Mouse (Mus musculus) cerebellum, adult 11-12 months (tissue): Measurements from ENCODE around the gene Exosc6.
"Not testable (repeated sequence)": the region's sequence is repeated elsewhere in the genome, so short reads cannot be mapped to it uniquely, and the experiment has no call there.

Experiments
- DNase-seq: peaks from one replicate; pipeline ENCODE4 v3.0.0; 2022

Gene Exosc6

DNA sequence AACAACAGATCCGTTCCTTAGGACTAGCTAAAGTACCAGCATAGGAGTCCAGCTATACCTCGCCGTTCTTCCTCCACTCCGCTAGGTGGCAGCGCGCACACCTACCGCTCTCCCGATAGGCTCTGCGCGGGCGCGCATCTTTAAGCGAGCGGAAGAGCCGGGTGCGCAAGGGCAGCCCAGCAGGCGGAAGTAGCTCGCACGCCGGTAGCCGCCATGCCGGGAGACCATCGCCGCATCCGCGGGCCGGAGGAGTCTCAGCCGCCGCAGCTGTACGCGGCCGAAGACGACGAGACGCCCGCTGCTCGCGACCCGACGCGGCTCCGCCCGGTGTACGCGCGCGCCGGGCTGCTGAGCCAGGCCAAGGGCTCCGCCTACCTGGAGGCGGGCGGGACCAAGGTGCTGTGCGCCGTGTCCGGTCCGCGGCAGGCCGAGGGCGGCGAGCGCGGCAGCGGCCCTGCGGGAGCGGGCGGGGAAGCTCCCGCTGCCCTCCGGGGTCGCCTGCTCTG, at the start of gene Exosc6:
Gene Exosc6, plus strand, starts transcription at position 182 of the 506 bp plus-strand sequence.
- DNase-seq: peak; percentile 91

DNA sequence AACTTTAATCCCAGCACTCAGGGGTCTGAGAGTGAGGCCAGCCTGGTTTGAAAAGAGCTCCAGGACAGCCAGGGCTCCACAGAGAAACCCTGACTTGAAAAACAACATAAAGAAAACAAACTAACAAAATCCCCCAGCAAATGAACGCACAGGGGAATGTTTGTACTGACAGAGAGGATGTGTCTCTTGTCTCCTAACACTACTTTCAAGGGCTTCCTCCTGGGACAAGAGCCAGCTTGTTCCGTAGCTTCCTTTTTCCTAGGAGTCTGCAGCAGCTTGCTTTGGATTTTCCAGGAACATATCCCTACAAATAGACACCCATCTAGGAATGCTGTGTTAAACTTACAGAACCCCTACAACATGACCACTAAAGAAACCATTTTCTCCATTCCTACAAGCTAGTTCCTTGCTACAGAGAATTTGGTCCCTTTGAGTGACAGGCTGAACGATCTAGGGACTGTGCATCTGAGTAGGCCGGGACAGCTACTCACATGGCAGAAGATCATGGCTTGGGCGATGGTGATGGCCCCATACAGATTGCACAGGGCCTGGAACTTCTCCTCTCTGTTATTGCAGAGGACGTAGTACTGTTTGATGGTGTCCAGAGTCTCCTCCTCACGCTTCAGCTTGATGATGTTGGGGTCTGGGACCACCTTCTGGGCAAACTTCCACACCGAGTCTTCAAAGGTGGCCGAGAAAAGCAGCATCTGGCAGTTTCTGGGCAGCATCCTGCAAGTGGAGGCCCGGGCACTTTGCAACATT, 45.7 kb upstream of the Exosc6 start:
- not testable (repeated sequence) for DNase-seq

DNA sequence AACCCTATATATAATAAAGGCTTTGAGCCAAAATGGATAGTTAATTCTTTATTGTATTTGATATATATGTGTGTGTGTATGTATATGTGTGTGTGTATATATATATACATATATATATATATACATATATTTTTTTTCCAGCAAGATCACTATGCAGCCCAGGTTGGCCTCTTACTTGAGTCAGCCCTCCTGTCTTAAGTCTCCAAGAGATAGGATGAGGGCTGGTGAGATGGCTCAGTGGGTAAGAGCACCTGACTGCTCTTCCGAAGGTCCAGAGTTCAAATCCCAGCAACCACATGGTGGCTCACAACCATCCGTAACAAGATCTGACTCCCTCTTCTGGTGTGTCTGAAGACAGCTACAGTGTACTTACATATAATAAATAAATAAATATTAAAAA, 29.5 kb upstream of the Exosc6 start:
- DNase-seq: not testable (repeated sequence)

DNA sequence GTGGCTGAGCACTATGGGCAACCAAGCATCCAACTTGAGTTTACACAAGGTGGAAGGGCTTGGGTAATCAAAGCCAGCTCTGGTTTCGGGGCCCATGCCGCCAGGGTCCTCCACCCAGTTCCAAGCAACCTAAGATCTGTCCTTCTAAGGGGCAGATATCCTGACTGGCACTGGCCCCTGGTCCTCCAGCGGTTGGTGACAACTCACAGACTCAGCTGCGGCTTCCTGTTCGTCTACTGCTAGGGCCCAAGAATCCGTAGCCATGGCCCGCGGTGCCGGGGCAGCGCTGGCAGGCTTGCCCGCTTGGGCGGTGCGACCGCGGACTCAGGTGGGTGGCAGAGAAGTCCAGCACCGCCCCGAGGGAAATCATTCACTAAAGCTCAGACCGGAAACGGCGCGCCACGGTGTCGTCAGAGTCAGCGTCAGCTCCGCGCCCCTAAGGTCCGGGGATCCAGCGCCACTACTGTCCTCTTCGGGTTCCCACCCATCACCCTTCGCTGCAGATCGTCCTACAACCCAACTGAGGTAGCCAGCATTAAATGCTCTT, 28.7 kb upstream of the Exosc6 start:
- peak; percentile 87 for DNase-seq

DNA sequence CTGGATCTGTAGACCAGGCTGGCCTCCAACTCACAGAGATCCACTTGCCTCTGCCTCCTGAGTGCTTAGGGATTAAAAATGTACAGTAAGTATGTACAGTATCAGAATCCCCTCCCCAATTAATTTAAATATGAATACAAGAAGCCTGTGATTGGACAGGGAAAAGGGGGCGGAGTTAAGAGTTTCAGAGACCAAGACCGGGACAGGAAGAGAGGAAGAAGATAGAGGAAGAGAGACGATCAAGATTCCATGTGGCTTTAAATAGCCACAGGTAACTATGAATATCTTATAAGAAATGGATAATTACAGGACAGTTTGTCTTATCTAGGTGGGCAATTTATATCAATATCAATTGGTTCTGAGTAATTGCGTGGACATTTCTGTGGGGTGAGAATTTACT, 26.6 kb upstream of the Exosc6 start:
- no peak for DNase-seq

DNA sequence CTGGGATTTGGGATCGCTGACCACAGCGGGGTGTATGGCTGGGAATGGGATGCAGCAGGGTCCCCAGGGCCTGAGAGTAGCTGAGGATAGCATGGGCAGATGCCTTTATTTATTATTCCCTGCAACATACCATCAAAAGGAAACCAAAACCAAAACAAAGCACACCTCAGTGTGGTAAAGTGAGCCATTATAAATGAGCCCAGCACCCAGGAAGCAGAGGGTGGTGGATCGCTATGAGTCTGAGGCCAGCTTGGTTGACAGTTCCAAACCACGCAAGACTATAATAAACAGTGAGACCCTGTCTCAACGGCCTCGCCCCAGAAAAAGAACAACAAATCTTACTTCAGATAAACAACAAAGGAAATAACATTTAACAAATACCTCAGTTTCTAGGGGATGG, 26.1 kb upstream of the Exosc6 start:
- DNase-seq: no peak

DNA sequence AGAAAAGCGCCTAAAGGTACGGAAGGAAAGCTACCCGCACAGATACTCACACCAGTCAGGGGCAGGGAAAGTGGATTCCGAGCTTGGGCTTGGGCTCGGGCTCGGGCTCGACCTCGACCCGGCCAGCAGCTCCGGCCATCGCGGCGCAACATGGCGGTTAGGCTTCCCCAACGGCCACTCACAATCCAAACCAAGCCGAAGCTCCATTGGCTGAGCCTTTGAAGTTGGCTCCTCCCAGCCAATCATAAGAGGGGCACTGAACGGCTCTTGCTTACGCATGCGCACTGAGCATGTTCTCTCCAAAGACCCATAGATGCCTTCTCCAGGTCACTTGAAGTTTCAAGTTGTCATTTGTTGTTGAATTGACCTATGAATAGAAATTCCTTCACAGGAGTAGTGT, 24.6 kb upstream of the Exosc6 start, which contains the start of gene Ddx19b:
Gene Ddx19b, minus strand, starts transcription at position 180 of the 400 bp plus-strand sequence.
- DNase-seq: no peak

DNA sequence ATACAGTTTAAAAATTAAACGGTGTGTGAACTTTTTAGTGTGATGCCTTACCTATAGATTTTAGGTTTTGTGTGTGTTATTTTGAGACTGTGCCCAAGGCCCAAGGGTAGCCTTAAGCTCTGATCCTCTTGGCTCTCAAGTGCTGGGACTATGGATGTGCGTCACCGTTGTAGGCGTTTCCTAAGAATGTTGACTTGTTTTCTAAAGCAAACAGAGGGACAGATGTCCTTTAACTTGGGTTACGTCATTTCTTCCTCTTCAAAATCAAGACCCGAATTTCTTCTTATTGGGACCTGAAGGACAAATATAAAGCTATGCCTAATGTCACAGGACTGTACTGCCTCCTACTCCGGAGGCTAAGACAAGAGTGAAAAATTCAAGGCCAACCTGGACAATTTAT, 23.2 kb upstream of the Exosc6 start, which contains the start of gene Aars:
Gene Aars, plus strand, starts transcription at position 229 of the 400 bp plus-strand sequence.
- no peak for DNase-seq

DNA sequence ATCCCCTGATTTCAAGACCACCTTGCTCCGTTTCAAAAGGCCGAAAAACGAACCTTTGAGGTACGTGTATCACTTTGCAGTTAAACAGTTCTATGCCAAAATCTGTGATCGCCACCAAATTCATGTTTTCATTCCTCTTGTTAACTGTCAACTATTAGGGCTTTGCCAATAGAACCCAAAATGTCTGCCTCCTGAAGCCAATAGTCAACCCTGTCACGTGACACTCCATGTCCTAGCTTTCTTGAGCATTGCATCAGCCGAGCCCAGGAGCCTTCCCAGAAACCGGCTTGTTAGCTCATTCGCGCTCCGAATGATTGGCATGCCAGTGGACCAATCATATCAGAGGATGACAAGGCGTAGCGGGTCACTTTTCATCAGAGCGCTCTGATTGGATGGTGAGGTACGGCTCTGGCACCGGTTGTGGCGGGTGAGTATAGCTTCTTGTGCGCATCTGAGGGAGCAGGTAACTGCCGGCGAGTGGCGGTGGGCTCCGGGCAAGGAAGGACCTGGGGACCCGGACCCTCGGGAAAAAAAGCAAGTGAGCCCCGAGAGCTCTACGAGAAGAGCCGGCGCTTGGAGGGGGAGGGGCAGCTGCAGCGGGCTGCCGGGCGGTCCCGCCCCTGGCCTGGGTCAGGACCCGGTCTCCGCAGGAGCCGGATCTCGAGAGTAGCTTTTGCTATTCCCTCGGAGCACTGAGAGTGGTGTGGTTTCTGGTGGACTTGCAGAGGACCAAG, 22.5 kb upstream of the Exosc6 start:
- DNase-seq: peak; percentile 99

DNA sequence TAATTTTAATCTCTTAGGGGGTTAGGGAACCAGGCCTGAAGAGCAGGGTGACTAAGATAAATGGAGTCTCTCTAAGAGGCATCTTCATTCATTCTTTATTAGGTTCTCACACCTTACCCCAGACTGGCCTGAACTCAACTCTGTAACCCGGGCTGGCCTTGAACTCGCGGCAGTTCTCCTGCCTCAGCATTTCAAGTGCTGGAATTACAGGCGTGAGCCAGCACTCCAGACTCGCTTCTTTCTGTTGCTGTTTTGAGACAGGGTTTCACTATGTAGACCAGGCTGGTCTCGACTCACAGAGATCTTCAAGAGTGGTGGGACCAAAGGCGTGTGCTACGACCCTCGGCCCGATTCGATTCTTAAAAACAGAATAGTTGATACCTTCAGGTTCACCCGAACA, 21.9 kb upstream of the Exosc6 start:
- peak; percentile 44 for DNase-seq

DNA sequence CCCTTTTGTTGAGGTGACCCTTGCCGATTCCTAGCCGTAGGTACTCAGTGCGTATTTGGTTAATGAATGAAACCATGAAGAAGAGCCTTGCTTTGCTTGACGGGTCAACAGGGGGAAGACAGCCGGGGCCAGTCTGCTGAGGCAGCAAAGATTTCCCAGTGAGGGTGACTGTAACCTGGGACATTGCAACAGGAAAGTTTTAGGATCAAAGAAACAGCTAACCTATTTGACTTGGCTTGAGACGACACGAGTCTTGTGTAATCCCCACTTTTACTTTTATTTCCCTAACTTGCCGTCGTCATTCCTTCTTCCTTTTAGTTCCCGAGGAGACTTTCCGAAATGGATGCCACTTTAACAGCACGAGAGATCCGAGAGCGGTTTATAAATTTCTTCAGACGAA, 19.5 kb upstream of the Exosc6 start:
- no peak for DNase-seq

DNA sequence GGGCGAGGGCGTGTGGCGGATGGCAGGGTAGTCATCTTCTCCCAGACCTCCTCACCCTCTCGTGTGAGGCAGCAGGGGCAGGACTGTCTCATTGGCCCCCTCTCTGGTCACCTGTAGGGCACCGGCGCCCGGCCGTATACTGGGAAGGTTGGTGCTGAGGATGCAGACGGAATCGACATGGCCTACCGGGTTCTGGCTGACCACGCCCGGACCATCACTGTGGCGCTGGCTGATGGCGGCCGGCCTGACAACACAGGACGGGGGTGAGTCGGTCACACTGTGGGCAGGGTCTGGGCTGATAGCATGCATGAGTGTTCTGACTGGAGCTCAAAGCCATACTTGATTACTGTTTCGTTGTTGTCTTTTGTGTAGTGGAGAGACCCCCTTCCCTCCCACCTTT, 13.6 kb upstream of the Exosc6 start:
- no peak for DNase-seq

DNA sequence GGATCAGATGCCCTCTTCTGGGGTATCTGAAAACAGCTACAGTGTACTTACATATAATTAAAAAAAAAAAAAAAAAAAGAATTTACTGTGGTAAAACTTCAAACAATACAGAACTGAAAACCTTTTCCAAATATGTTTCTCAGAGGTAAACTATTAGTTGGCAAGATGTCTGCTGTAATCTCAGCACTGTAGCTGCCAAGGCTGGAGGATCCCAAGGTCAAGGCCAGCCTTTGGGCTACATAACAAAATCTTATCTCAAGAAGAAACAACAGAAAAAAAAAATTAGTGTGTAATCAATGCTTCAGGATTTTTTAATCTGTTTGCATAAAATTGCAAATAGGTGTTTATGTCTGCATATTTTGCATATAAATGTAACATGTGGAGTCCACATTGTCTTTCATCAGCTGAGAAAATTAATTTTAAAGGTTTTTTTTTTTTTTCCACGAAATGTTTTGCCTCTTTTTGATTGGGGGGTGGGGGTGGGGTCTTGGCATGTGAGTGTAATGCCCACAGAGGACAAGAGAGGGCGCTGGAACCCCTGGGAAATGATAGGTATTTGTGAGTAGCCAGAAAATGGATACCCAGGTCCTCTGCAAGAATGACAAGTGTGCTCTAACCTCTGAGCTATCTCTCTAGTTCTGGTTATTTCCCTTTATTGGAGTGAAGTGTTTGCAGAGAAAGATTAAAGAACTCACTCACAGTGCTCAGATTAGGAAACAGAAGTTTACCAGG, 12.0 kb upstream of the Exosc6 start:
- DNase-seq: no peak

DNA sequence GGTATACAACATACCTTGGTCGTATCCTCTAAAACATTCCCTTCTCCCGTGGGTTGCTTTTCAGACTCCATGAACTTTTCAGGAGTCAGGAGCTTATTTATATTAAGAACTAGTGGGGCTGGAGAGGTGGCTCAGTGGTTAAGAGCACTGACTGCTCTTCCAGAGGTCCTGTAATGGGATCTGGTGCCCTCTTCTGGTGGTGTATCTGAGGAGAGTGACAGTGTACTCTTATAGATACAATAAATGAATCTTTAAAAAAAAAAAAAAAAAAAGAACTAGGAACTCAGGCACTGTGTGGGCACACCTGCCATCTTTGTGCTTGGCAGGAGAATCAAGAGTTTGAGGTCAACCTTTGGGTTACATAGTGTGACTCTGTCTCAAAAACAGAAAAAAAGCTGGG, 7.4 kb upstream of the Exosc6 start:
- DNase-seq: no peak

DNA sequence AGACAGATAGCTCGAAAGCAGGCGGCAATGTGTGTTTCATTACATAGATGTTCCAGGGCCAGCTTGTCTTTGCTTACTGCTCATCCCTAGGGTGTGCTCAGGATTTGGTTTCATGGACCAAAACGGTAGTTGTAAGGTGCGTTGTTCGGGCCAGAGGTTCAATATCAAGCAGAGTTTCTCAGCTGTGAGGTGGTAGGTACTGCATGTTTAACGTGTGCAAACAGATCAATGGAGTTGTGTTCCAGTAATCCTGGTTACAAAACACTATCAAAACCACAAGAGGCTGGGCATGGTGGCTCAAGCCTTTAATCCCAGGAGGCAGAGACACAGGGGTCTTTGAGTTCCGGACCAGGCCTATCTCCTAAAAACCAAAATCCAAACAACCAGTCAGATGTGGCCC, 7.0 kb upstream of the Exosc6 start:
- no peak for DNase-seq

DNA sequence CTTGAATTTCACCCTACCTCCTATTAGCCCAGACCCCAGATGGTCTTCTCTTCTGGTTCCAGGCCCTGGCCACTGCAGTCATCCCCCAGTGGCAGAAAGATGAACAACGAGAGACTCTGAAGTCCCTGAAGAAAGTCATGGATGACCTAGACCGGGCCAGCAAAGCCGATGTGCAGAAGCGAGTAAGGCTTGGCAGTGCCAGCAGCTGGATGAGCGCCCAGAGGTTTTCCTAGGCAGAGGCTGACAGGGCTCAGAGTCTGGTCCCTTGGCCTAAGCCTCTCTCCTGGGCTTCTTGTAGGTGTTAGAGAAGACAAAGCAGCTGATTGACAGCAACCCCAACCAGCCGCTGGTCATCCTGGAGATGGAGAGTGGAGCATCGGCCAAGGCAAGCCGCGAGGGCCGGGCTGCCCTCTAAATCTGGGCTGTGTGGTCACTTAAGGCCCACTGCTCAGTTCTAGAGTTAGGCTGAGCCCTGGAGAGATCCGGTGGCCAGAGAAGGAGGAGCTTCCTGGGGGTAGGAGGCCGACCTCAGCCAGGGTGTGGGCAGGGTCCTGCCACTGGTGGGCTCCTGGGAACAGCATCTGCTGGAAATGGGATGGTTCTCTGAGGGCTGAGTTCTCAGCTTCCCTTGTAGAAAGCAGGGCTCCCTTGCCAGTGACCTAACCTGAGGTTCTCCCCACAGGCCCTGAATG, 2.2 kb upstream of the Exosc6 start:
- DNase-seq: no peak

DNA sequence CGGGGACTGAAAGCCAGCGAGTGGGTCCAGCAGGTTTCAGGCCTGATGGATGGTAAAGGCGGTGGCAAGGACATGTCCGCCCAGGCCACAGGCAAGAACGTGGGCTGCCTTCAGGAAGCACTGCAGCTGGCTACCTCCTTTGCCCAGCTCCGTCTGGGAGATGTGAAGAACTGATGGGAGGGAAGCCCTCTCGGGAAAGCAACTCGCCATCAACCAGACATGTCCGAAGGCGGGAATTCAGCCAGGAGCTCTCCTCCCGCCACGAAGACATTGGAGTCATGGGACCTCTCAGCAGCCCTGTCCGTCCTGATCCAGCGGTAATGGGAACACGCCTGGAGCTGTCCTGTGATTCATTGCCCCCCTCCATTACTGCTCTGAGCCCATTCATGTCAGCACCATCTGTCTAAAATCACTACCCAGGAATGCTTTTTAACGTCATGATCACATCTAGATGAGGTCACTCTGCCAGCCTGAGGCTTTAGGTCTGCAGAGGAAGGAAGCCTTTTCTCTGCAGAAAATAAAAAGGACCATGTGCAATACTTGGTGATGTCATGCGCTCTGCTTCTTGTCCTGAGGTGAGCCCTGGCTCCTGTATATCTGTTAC, 1.0 kb upstream of the Exosc6 start:
- peak; percentile 32 for DNase-seq

DNA sequence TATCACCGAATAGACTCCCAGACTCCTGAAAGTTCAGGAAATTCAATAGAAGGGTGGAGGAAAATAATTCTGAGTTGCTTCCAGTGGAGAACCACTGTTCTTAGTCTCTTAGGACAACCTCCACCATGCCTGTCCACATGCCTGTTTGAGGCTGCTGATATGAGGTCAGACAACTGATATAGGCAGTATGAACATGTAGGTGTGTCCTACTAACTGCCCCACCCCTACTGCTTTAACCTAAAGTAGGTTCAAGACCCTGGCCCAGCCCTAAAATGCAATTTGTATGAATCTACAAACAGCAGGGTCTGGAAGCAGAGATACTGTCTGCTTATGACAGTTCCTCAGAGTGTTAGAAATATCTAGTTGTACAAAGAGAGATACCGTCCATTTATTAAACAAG, 478 bp upstream of the Exosc6 start:
- DNase-seq: no peak

DNA sequence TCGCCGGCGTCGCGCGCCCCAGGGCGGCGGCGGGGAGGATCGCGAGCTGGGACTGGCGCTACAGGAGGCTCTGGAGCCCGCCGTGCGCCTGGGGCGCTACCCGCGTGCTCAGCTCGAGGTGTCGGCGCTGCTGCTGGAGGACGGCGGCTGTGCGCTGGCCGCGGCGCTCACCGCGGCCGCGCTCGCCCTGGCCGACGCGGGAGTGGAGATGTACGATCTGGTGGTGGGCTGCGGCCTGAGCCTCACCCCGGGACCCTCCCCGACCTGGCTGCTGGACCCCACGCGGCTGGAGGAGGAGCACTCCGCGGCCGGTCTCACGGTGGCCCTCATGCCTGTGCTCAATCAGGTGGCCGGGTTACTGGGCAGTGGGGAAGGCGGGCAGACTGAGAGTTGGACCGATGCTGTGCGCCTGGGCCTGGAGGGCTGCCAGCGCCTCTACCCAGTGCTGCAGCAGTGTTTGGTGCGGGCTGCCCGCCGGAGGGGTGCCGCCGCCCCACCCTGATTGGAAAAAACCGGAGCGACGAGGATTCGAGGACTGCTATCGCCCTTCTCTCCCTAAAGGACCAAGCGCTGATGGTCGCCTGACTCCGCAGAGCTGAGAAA, 653 bp downstream of the Exosc6 start:
- peak; percentile 59 for DNase-seq

DNA sequence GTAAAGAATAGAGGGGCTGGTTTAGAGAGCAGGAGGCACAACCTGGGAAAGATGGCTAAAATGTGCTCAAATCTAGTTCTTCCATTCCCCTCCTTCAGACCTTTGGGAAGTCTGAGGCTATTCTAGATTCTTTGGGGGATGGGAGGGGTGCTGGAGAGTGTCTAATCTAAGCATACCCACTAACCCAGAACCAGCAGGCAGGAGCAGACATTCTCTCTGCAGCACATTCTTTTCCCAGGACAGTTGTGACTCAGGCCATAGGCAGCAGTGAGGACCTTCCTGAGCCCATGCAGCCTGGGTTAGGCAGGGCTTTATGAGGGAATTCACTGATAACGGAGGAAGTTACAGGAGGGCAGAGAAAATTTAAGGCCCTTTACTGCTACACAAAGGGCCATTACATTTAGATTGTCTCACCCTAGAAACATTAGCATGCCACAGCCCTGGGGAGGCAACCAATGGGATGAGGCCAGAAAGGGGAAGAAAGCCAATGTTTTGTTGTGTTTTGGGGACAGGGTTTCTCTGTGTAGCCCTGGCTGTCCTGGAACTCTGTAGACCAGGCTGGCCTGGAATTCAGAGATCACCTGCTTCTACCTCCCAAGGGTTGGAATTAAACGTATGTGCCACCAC, 2.9 kb downstream of the Exosc6 start:
- no peak for DNase-seq

DNA sequence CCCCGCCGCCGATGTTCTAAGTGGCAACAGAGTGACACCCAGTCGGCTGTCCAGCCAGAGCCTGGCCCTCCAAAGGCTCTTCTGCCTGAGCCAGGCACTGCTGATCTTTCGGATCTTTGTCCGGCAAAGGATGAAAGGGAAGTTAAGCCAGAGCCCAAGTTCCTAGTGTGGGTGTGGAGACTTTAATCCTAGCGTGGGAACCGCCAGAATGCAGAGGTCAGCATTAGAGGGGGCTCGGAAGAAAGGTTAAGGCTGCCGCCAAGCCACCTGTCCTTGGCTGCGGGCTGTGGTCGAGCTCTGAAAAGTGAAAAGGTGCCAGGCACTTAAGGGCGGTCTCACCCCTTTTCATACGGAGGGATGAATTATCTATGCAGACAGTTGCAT, 5.5 kb downstream of the Exosc6 start:
- no peak for DNase-seq
